Mouse (Mus musculus) kidney, postnatal 14 days (tissue): ENCODE data around the gene Tmem30b.
"Not testable (repeated sequence)": the region's sequence is repeated elsewhere in the genome, so short reads cannot be mapped to it uniquely, and the experiment has no call there.

ENCODE experiments used
- DNase-seq: peaks from one replicate; pipeline ENCODE4 v3.0.0; 2022; ENCODE audit warnings: mixed read lengths

Tmem30b gene

DNA sequence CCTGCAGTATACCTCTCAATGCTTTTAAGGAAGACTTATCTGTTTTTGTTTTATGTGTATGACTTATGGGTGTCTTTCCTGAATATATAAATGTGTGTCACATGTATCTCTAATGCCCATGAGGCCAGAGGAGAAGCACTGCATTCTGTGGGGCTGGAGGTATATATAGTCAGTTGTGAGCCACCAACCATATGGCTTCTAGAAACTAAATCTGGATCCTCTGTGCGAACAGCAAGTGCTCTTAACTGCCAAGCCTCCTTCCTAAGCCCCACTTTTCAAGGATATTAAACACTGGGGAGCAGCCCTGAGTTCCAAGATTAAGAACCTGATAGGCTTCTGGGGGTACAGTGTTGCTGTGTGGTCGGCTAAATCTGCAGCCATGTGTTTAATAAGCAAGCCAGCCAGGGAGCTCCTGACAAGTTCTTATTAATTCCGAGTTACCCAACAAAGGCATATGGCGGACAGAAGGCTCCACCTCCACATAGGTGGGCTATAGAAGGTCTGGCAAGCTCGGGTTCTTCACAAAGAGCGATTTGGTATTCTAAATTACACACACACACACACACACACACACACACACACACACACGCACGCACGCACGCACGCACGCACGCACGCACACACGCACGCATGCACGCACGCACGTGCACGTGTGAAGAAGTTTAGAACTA is 12.5 kb upstream of the Tmem30b start:
- DNase-seq = no peak

DNA sequence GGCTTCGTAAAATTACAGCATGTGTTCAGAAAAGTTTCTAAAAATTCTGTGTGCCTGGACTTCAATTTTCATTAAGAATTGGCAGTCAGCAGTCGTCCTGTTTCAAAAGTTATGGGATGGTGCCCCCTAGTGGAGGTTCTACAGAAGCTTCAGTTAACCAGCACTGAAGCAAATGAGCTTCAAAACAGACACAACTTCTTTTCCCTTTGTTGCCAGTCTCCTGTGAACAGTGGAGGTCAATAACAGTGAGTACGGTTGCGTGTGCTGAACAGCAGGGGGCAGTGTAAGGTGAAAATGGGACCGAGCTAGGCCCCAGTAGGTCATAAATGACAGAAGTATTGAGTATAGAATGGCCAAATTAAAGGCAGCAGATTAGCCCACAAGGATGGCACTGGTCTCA is 8.0 kb upstream of the Tmem30b start:
- DNase-seq = peak; percentile 77

DNA sequence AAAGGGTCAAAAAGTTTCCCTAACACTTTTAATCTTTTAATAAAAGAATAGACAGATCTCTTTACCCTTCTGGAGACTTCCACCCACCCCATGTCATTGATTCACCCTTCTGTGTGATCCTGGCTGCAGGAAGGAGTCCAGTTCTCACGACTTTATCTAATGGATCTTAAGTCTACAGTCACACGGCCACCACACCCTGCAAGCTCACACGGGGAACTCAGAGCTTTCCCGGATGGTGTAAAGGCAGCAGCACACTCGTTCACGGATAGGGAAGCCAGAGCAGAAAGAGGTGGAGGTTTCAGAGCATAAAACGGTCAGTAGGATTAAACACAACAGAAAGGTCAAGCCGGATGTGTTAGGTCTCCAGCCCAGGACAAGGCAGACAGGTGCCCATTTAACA is 2.1 kb upstream of the Tmem30b start:
- no peak for DNase-seq

DNA sequence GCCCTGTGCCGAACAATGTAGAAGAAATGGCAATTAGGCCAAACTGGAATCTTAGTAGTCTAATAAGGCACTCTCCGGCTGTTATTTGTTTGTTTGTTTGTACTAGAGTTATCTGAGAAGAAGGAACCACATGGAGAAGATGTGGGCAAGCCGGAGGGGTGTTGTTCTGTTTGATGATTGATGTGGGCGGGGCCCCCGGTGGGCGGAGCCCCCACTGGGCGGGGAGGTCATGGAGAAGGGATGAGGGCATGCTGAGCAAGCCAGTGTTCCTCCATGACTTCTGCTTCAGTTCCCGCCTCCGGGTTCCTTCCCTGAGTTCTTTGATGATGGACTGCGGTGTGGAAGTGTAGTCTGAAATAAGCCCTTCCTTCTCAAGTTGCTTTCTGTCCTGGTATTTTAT is 1.5 kb upstream of the Tmem30b start:
- no peak for DNase-seq

DNA sequence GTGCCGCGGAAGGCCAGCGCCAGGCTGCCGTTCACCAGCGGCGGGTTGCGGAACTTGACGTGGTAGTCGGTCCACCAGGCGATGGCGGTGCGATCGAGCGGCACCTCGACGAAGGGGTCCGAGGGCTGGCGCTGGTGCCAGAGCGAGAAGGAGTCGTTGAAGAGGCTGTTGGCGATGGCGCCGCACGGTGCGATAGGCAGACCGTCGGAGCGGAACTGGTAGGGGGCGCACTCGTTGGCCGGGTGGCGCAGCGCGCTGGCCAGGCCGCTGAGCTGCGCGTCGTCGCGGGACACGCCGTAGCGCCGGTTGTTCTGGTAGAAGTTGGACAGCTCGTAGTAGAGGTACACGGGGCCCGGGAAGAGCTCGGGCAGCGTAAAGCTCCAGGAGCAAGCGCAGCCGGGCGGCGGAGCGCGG is 513 bp downstream of the Tmem30b start:
- peak; percentile 49 for DNase-seq

DNA sequence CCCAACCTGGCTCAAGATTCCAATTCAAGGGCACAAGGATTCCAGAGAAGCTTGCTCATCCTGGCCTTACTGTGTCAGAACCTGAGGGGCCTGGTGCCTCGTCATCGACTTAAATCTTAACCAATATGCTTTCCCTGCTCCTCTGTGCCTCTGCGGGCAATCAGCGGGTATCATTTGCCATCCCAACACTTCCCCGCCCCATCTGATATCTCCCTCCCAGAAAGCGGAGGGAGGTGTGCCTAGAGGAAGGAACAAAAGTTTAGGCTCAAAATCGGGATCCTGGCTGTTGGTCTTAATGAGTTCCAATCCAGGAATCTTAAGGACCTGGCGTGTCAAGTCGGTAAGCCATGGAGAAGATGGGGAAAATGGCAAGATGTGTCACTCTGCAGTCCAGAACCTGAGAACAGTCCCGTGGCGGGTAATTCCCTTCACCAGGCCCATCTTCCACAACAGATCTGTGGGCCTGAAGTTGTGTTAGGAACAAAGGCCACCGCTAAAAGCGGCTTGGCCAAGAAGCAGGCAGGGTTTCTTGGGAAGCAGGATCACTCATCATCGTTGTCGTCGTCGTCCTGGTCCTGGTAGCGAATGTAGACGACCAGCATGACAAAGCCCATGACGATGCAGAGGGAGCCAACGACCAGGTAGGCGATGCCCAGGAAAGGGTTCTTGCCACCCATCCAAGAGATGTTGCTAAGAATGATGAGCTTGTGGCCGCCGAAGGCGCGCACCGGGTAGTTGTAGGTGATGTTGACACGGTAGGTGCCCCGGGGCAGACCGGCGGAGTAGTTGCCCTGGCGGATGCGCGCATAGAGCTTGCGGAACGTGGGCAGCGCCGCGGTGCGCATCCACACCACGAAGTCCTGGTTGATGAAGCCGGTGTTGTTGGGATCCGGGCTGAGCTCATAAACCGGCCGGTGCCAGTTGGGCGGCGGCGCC is 1.2 kb downstream of the Tmem30b start:
- DNase-seq = no peak

- no peak for DNase-seq
Measured at GRCm38 (mm10) chr12:73543191-73543590, 3.0 kb downstream of the Tmem30b start.

- no peak for DNase-seq
Measured at GRCm38 (mm10) chr12:73540402-73540801, 5.8 kb downstream of the Tmem30b start.

DNA sequence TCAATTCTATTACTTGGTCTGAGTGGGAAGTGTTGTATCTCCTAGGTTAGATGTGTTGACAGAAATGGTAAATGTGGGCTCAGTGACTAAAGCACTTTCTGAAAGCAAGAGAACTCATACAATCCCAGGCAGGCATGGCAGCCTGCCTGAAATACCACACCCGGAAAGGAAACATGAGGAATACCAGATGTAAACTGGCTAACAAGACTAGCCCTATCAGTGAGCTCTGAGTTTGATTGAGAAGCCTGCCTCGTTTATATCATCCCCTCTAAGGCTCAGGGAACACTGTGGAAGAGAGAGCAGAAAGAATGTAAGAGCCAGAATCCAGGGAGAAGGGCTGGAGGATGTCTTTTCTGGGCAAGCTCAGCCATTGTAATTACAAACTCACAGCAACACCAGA is 7.0 kb downstream of the Tmem30b start:
- DNase-seq = no peak

GRCm38 (mm10) chr12:73538139-73538508 is 8.1 kb downstream of the Tmem30b start:
- not testable (repeated sequence) for DNase-seq

DNA sequence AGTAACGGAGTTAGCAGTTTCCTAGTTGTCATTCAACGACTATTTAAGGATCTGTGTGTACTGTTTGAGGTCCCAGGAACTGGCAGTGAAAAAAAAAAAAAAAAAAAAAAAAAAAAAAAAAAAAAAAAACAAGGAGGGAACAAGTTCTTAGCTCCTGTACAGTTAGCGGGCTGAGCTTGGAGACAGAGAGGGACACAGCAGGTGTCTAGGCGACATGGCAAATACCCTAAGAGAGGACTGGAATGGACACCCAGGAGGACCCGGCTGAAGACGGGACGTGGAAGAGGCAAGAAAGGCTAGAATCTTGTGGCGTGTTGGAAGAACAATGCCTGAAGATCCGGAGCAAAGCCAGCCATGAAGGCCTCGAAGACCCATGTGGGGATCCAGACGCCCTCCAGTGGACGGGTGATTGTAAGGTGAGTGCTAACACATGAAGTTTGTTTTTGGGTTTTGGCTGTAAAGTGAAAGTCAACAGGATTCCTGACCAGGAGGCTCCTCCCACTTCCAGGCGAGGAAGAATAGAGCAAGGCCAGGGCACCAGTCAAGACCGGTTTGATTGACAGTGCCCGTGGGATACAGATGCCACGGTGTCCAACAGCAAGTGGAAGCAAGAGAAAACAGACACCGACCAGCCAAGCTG is 8.6 kb downstream of the Tmem30b start:
- DNase-seq = peak; percentile 46

GRCm38 (mm10) chr12:73534591-73534990 is 11.6 kb downstream of the Tmem30b start:
- DNase-seq = peak; percentile 64

- no peak for DNase-seq
Measured at GRCm38 (mm10) chr12:73531889-73532479, 14.2 kb downstream of the Tmem30b start.

DNA sequence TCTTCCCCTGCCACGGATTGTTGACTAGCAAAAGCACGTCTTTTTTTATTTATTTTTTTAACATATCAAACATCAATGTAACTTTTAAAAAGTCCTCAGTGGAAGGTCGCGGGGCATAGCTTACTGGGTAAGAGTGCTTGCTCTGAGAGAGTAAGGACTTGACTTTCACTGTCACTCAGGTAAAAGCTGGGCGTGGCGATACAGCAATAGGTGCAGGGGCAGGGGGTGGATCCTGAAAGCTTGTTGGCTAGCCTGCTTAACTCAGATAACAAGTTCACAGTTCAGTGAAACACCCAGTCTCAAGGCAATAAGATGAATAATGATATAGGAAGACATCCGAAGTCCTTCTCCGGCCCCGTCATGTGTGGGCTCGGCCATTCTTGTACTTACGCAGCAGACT is 16.6 kb downstream of the Tmem30b start:
- DNase-seq = no peak

GRCm38 (mm10) chr12:73529131-73529530 is 17.1 kb downstream of the Tmem30b start:
- no peak for DNase-seq

DNA sequence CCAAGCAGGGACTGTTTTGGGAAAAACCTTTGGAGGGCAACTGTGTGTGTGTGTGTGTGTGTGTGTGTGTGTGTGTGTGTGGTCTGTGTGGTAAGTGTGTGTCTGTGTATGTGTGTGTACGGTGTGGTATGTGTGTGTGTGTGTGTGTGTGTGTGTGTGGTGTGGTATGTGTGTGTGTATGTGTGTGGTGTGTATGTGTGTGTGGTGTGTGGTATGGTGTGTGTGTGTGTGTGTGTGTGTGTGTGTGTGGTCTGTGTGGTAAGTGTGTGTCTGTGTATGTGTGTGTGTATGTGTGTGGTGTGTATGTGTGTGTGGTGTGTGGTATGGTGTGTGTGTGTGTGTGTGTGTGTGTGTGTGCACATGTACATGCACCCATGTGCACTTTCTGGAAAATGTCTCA is 18.1 kb downstream of the Tmem30b start:
- not testable (repeated sequence) for DNase-seq

- DNase-seq = no peak
Measured at GRCm38 (mm10) chr12:73525254-73525885, 20.8 kb downstream of the Tmem30b start.

GRCm38 (mm10) chr12:73523066-73523465 is 23.1 kb downstream of the Tmem30b start:
- no peak for DNase-seq

DNA sequence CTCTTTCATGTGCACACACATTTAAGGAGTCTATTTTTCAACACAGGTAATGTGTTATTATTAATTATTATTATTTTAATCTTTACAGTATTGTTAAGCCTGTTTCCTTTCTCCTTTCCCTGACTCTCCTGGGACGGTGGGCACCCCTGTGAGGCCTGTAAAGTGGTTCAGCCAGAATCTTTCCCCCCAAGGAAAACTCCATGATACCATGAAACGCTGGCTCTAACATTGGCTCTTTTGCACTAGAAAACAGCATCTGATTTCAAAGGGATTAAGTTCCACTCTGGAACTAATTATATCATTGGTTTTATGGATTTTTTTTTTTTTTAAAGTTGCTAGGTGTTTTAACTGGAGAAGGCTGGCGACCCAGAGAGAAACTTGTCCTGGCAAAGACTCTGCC is 24.2 kb downstream of the Tmem30b start:
- DNase-seq = no peak

DNA sequence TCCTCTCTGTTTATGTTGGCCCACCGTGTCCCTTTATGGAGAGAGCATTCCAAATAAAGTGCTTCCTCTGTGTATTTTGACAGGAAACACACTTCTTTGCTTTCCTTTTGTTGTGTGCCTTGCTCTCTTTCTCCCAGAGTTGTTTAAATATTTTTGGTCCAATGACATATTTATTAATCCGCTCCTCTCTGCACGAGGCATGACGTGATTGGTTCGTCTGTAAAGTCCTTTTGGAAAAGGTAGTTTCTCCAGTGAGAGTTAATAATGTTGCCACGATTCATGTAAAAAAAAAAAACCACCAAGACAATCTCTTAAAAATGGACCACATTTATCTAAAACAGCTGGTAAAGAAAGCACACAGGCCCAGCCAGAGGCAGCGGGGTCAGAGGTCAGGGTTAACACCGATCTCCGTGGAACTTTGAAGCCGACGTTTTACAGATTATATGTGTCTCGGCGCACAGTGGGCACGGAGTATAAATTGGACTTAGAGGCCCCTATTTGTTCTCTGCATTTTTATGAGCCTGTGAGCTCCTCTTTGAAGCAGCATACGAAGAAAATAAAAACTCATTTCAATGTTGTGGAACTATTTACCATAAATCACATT is 24.9 kb downstream of the Tmem30b start:
- no peak for DNase-seq

DNA sequence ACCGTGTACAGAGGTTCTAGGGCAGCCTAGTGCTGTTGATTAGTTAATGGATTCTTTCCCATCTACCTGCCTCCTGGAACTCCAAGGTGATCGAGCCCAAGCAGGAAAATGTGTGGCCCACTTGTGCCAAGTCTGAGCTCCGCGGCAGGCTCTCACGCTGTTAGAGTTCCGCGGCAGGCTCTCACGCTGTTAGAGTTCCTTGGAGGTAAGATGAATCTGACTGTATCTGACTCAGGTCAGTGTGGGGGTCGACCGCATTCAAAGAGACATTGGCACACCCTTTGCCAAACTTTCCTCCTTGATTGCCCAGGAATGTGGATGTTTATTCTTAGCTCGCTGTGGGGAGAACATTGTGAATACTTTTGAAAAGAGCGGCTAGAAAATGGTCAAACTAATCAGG is 28.4 kb downstream of the Tmem30b start:
- no peak for DNase-seq

DNA sequence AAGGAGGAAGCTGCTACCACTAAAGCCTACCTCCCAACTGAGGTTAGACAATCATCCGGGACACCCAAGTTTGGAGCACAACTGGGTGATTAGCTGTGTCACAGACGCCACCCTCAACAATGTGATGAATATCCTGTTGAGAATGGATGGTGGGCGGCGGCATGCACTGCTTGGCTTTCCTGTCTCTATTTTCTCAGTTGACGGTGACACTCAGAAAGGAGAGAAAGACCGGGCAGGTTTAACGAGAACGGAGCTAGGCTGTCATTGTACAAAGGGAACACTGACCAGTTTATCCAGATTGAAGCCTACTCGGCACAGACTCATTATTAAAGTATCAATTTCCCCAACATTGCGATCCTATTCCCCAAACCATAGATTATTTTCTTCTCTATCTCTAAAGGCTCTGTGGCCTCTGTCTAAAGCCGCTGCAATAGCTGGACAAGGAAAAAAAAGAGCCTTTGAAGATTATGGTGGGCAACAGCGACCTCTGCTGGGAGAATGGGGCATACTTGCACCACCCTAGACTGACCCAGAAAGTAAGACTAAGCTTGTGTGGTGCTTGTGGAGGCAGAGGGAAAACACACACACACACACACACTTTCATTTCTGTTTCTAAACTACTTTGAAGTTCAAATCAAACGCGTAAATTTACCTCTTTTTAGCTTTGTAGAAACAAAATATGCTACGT is 29.0 kb downstream of the Tmem30b start:
- peak; percentile 83 for DNase-seq
